Comparison of ENCODE assay signal across 23 mouse cellular contexts in the genomic region with DNA sequence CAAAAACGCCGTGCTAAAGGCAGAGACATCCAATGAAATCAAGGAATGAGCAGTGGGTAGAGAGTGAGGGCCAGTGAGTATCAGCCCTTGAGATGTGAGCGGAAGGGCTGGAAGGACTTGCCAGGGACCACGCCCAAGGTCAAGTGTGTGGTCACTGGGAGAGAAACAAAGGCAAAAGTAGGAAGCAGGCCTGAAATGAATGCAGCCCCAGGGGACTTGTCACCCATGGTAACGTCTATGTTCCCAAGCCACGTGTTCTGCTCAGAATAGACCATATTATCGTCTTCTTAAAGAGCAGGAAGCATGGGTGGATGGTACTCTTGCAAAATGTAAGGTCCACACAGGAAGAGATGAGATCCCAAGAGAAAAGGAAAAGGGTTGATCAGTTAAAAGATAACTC.
DNase-seq lines count a peak whose midpoint lies in the region; TF ChIP-seq lines count a peak whose summit lies in the region.
"Had no signal": no experiment of that assay in that cellular context is flagged by ENCODE, and none has a peak within 500 bp of the region (broad histone marks: within the 10 kb centered on the region; RNA-seq: fewer than 3 reads in every experiment).

No protein-coding gene starts in this region.

- peak; percentile 89 for DNase-seq in heart, adult 11 months
- no peak for DNase-seq in heart, postnatal 14 days
- DNase-seq in 3134 (ENCODE audit: extremely low read depth, insufficient read length, low spot score): peak; percentile 9
- DNase-seq in R1 (ENCODE audit: low read depth, low spot score): peak; percentile 94
- DNase-seq in urinary bladder, adult 2 months (ENCODE audit: low spot score): no peak
- DNase-seq in cerebellum, postnatal 36 days: no peak
- no peak for DNase-seq in layer of hippocampus, adult 18-20 months (ENCODE audit: low spot score in 2 of 2)
- DNase-seq: adrenal gland, adult 8-10 months; adrenal gland, postnatal 25 days; B cell, adult 2 months; cerebellum, adult 11-12 months; cerebellum, adult 8-10 months; cerebellum, postnatal 10 days; forebrain, postnatal 0 days; gastrocnemius, adult 2 months; gastrocnemius, postnatal 14 days; kidney, adult 8-10 months had no signal

- no peak overlapping the region for H3K4me3 ChIP-seq in ES-Bruce4 (ENCODE audit: low read depth, low read length)
- H3K4me3 ChIP-seq: embryonic facial prominence, embryonic 12.5 days; embryonic facial prominence, embryonic 15.5 days; gastrocnemius, adult 2 months; heart, embryonic 13.5 days; hindbrain, embryonic 12.5 days; hindbrain, embryonic 15.5 days had no signal

- TF ChIP-seq POLR2A in ES-Bruce4 (IDR thresholded peaks at IDR 0.05; ENCODE audit: insufficient read depth, low read length): no peak

- intact Hi-C loops in heart, postnatal 14 days (cut with DNase I): no loop called here

- peaks cover 12% of the 10 kb centered on the region for H3K9me3 ChIP-seq in ES-Bruce4 (replicated peaks; ENCODE audit: control insufficient read depth, insufficient read depth, low read length, poor library complexity, severe bottlenecking)
- H3K9me3 ChIP-seq: embryonic facial prominence, embryonic 12.5 days; embryonic facial prominence, embryonic 15.5 days; heart, embryonic 13.5 days; hindbrain, embryonic 12.5 days; hindbrain, embryonic 15.5 days had no signal

- H3K36me3 ChIP-seq in ES-Bruce4 (ENCODE audit: control insufficient read depth, insufficient read depth, low read length, poor library complexity, severe bottlenecking): no peaks in the 10 kb centered on the region
- H3K36me3 ChIP-seq: embryonic facial prominence, embryonic 12.5 days; embryonic facial prominence, embryonic 15.5 days; heart, embryonic 13.5 days; hindbrain, embryonic 12.5 days; hindbrain, embryonic 15.5 days had no signal

- H3K27ac ChIP-seq in ES-Bruce4 (ENCODE audit: insufficient read depth, low read length): no peak overlapping the region
- H3K27ac ChIP-seq: embryonic facial prominence, embryonic 12.5 days; embryonic facial prominence, embryonic 15.5 days; gastrocnemius, adult 2 months; heart, embryonic 13.5 days; hindbrain, embryonic 12.5 days; hindbrain, embryonic 15.5 days had no signal

- H3K9ac ChIP-seq in ES-Bruce4 (ENCODE audit: low read depth, poor library complexity, severe bottlenecking): no peak overlapping the region
- H3K9ac ChIP-seq: embryonic facial prominence, embryonic 12.5 days; embryonic facial prominence, embryonic 15.5 days; forebrain, postnatal 0 days; heart, embryonic 13.5 days; hindbrain, embryonic 12.5 days; hindbrain, embryonic 15.5 days had no signal

- peak; percentile 89 for TF ChIP-seq EP300 in ES-Bruce4 (IDR thresholded peaks at IDR 0.05; ENCODE audit: insufficient read depth, low read depth, low read length)

- H3K4me1 ChIP-seq in ES-Bruce4 (ENCODE audit: control insufficient read depth, insufficient read depth, low read length): peaks cover 3% of the 10 kb centered on the region
- H3K4me1 ChIP-seq: embryonic facial prominence, embryonic 12.5 days; embryonic facial prominence, embryonic 15.5 days; heart, embryonic 13.5 days; hindbrain, embryonic 12.5 days; hindbrain, embryonic 15.5 days had no signal

- no peaks in the 10 kb centered on the region for H3K27me3 ChIP-seq in ES-Bruce4 (ENCODE audit: control insufficient read depth, insufficient read depth, low read length, poor library complexity, severe bottlenecking)
- H3K27me3 ChIP-seq: embryonic facial prominence, embryonic 12.5 days; embryonic facial prominence, embryonic 15.5 days; heart, embryonic 13.5 days; hindbrain, embryonic 12.5 days; hindbrain, embryonic 15.5 days had no signal

- TF ChIP-seq CTCF in ES-Bruce4 (IDR thresholded peaks at IDR 0.05; ENCODE audit: low read depth, low read length): no peak

Comparison
In these comparisons a context has a peak if more than half of its experiments do, and no peak if none do; other contexts are left out.
1. DNase-seq: peak in heart, adult 11 months (single experiment), 3134 (single experiment) and R1 (single experiment); none in heart, postnatal 14 days (0 of 2), urinary bladder, adult 2 months (single experiment), cerebellum, postnatal 36 days (0 of 2) and layer of hippocampus, adult 18-20 months (0 of 2).